Mouse (Mus musculus): ENCODE results near the gene Nkg7.
"Not testable (repeated sequence)": the region's sequence is repeated elsewhere in the genome, so short reads cannot be mapped to it uniquely, and the experiment has no call there.

The Nkg7 gene

GRCm38 (mm10) chr7:43436341-43437255 is at the start of gene Nkg7:
Gene Nkg7 (plus strand): TSS chr7:43437073.
- DNase-seq: no peak

GRCm38 (mm10) chr7:43392349-43393121 is 44.3 kb upstream of the Nkg7 start:
- DNase-seq: no peak

- no peak for DNase-seq
These were observed 37.4 kb upstream of the Nkg7 start for GRCm38 (mm10) chr7:43399501-43399900.

- no peak for DNase-seq
These were observed 34.2 kb upstream of the Nkg7 start for GRCm38 (mm10) chr7:43402718-43403117.

GRCm38 (mm10) chr7:43407573-43407972 is 29.3 kb upstream of the Nkg7 start:
- no peak for DNase-seq

- no peak for DNase-seq
These were observed 28.7 kb upstream of the Nkg7 start, which contains the start of gene Siglecg for GRCm38 (mm10) chr7:43408131-43408553. Gene Siglecg (plus strand): TSS chr7:43408204.

- DNase-seq: no peak
These were observed 27.8 kb upstream of the Nkg7 start for GRCm38 (mm10) chr7:43409084-43409483.

GRCm38 (mm10) chr7:43411724-43412123 is 25.1 kb upstream of the Nkg7 start:
- DNase-seq: not testable (repeated sequence)

- no peak for DNase-seq
These were observed 19.6 kb upstream of the Nkg7 start for GRCm38 (mm10) chr7:43417298-43417697.

- peak; percentile 89 for DNase-seq
These were observed 13.8 kb upstream of the Nkg7 start for GRCm38 (mm10) chr7:43422995-43423617.

- DNase-seq: no peak
These were observed 12.8 kb upstream of the Nkg7 start for GRCm38 (mm10) chr7:43423991-43424625.

- no peak for DNase-seq
These were observed 9.5 kb upstream of the Nkg7 start, which contains the start of gene Lim2 for GRCm38 (mm10) chr7:43427406-43427805. Gene Lim2 (plus strand): TSS chr7:43427670.

GRCm38 (mm10) chr7:43429500-43429899 is 7.4 kb upstream of the Nkg7 start:
- DNase-seq: no peak

- no peak for DNase-seq
These were observed 4.0 kb upstream of the Nkg7 start for GRCm38 (mm10) chr7:43432891-43433290.

- DNase-seq: no peak
These were observed 2.2 kb upstream of the Nkg7 start for GRCm38 (mm10) chr7:43434676-43435075.

GRCm38 (mm10) chr7:43438611-43439010 is 1.7 kb downstream of the Nkg7 start:
- DNase-seq: no peak

GRCm38 (mm10) chr7:43440482-43440881 is 3.6 kb downstream of the Nkg7 start, which contains the start of gene Cldnd2:
Gene Cldnd2 (plus strand): TSS chr7:43440782.
- DNase-seq: no peak

- DNase-seq: no peak
These were observed 4.2 kb downstream of the Nkg7 start for GRCm38 (mm10) chr7:43441071-43441470.

GRCm38 (mm10) chr7:43442684-43443083 is 5.8 kb downstream of the Nkg7 start:
- DNase-seq: no peak

GRCm38 (mm10) chr7:43443126-43443916 is 6.4 kb downstream of the Nkg7 start:
- DNase-seq: peak; percentile 93

GRCm38 (mm10) chr7:43443917-43444293 is 7.0 kb downstream of the Nkg7 start, which contains the start of the genes Etfb and Gm45233:
Gene Etfb (plus strand): TSS chr7:43444083.
Gene Gm45233 (plus strand): TSS chr7:43444128.
- peak; percentile 98 for DNase-seq

- DNase-seq: no peak
These were observed 10.9 kb downstream of the Nkg7 start for GRCm38 (mm10) chr7:43447801-43448200.
